Mouse (Mus musculus) kidney, postnatal 4 days (tissue): Measurements from ENCODE around the gene Iqcc.
A peak's percentile ranks its signal among the peaks of the same experiment; 100 is the strongest.

Experiments used
- DNase-seq, 2 experiments: peaks; one replicate each; pipeline ENCODE4 v3.0.0; 2021; ENCODE audit warnings: mixed read lengths in 2 of 2

The Iqcc gene

DNA sequence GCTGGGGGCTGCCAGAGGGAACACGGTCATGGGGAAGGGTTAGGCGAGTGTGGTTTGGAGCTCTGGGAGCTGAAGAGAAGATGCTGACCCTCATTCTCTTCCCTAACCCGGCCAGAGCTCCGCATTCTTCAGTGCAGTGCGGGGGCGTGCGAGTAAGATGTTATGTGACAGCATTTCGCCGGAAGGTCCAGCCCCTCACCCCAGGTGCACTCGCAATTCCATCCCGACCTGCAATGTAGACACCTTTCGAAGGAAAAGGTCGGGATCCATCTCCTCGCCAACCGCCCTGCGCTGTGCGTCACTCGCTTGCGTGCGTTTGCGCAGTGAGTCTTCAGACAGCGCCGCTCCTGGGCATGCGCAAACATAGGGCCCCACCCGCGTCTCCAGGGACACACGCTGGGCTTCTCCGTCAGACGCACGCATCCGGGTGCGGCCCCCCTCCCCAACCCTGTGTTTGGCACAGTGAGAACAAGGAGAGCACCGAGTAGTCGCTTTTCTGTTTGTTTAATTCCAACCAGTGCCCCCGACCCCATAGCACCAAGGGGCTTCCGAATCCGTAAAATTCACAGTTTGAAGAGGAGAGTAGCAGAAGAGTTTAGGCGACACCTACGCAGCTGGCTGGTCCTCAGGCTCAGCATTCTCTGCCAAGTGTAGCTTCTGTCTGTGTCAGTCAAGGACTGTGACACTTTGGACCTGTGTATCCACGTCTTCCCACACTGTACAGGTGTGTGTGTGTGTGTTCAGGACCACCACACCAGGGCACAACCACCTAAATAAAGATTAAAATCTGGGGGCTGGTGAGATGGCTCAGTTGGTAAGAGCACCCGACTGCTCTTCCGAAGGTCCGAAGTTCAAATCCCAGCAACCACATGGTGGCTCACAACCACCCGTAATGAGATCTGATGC lies at the start of gene Iqcc:
Gene Iqcc (minus strand): TSS at position 314 of the 906 bp plus-strand sequence.
- DNase-seq: peak; percentile 97

DNA sequence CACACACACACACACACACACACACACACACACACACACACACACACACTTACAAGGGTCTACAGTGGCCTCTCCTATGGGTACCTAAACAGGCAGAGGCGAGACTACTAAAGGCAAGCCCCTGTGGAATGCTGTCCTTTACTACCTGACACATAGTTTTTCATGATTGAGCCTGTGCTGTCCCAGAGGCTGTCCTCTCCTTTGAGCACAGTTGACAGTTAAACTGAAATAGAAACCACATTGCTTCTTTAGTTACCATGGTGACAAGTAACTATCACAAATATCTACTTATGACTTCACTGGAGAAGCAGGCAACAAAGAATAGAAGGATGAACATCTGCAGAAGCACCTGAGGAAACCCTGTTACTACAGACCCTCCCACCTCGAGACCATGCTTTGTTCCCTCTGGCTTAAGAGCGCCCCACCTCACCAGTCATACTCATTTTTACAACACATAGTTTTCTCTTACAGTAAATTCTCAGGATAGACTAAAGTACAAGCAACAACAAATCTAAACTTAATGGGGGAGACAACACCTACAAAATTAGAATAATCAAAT lies 43.4 kb upstream of the Iqcc start:
- DNase-seq: no peak

DNA sequence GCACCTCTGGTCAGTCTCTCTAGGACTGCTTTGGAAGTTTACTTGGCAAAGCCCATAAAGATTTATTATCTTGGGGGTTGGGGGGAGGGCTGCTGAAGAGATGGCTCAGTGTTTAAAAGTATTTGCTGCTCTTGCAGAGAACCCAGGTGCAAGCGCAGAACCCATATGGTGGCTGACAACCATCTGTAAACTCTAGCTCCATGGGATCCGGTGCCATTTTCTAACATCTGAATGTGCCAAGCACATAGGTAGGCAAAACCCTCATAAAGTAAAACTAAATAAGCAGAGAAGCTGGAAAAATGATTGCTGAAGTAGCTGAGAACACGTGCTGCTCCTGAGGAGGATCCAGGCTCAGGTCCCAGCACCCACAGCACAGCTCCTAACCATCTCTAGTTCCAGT lies 42.7 kb upstream of the Iqcc start:
- DNase-seq: no peak

DNA sequence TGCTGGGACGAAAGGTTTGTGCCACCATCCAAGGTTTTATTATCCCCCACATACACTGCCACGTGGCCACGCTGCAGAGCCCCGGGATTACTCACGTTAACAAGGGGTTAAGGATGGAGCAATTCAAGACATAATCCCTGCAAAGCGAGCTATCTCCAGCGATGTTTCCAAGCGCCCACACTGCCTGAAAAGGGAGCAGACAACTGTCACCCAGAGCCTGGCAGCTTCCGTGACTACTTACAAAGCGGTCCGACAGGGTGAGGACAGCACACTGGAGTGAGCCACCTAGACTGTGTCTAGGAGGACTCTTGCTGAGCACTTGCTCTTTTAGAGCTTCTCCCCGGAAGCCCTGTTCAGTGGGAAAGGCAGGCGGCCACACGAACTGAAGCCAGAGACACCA lies 35.9 kb upstream of the Iqcc start:
- DNase-seq: no peak

DNA sequence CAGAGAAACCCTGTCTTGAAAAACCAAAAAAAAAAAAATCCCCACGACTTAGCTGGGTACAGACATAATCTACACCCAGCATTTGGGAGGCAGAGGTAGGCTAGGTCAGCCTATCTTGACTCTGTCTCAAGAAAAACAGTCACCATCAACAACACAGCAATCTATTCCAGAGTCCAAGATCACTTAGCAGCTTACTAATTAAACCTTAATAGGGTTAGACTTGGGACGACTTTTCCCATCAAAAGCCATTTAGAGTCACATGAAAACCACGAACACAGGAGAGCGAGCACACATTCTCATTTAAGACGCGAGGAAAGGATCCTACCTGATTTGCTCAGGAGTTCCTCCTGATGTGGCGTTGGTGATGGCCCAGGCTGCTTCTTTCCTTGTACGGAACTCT lies 31.5 kb upstream of the Iqcc start:
- no peak for DNase-seq

DNA sequence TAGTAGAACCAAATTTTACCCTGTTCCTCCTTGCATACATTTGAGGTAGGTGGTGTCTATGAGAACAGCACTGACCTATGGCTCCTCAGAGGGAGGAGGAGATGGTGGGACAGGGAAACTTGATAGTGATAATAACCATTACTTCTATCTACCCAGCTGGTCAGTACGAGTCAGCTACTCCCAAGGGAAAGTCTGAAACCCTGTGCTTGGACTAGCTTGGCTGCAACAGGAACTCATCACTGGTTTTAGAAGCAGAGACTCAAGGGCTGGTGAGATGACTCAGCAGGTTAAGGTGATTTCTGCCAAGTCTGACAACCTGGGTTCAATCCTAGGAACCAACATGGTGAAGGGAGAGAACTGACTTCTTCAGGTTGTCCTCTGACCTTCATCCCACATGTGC lies 29.8 kb upstream of the Iqcc start:
- DNase-seq: no peak

DNA sequence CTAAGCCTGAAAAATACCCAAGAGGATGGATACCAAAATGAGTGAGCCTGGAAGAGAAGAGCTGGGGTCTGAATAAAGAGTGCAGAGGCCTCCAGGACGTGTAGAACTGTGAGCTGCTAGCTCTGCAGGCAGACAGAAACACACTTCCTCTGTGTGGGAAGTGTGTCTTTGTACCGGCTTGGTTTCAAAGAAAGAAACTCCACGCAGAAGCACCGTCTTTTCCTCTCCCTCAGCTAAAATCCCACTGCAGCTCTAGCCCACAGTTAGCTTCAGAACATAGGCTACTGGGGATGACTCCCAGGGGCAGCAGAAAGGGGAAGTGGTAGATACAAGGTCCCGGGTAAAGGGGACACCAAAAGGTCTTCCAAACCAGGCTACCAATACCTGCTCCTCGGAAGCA lies 26.3 kb upstream of the Iqcc start:
- DNase-seq: no peak

DNA sequence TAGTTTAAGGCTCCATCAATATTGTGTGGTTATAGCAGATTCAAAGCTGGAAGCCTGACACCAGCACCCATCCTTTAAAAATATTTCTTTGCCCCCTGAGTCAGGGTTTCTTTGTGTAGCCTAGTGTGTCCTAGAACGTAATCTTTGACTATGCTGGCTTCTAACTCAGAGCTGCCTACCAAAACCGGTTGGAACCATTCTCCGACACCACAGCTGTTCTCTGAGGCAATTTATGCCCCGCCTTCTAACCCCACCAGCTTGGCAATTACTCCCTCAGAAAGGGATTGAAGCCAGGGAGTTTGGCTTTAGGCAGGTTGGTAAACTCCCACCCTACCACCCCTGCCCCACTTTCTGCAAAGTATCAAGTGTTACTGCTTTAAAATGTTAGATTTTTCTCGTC lies 22.9 kb upstream of the Iqcc start:
- DNase-seq: peak in 1 of 2 experiments; percentile 22

DNA sequence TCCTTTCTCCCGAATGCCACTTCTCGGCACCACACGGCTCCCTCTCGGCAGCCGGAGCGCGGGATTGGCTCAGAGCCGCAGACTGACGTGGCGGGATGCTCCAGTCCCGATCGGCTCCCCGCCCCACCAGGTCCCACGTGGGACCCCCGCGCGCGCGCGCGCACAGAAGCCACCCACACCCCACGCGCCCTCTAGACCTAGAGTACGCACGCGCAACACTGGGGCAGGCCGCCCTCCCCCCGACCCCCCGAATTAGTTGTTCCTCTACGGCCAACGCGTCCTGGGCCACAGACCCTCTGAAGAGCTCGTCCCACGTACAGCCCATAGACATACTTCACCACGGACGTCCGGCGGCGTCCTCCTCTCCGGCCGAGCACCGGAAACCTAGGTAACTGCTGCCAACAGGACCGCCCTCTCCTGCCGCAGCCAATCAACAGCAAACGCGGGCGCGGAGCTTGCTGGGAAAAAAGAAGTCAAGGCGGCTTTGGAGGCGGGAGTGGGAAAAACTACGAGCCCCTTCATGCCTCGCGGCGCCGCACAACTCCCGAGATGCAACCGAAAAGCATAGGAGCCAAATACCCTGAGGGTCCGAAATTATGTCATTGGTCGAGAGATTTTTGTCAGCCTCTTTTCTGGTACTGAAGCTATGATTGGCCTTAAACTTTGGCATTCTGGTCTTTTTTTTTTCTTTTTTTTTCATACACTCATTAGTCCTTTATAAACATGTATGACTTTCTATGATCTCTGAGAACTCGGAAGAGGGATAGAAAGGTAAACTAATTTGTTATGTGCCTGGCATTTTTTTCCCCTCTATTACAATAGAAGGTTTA lies 22.0 kb upstream of the Iqcc start, which contains the start of gene Txlna:
Gene Txlna (minus strand): TSS at position 428 of the 830 bp plus-strand sequence.
- DNase-seq: peak; percentile 97 to 98

DNA sequence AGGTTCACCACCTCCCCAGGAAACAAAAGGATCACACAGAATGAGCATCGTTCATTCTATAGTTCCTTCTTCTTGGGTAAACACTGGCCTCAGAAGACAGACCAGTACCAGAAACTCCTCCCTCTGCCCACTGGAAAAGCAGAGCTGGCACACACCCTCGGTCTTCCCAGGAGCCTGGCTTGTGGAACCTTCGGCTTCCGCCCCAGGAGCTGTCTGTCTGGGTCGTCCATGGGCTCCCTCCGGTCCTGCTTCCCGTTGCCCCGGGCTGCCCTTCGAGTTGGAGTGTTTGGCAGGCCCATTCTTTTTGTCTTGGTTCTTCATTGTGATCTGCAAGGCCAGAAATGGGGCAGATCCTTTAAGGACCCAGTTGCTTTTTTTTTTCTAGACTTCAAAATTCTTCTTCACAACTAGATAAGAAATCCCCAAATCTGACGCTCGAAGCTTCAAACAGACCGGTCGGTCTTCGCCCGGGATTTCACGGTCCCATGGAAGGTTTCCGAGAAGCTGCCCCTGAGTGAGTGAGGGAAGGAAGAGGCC lies 21.3 kb upstream of the Iqcc start:
- peak; percentile 43 to 69 for DNase-seq

DNA sequence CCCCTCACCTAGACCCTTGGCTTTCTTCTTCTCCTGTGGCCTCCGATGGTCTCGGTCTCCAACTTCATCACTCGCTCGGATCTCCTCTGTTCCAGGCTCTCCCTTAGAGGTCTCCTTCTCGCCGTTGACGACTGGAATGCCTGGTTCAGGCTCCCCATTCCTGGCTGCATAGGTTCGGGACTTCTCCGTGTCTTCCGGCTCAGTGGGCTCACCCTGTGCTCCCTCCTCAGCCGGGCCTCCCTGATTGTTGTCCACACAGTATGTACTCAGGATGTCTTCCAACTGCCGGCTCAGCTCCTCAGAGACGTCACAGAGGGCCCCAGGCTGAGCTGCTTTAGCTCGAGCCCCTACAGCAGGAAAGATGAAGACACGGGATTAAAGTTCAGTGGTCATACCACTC lies 20.3 kb upstream of the Iqcc start:
- no peak for DNase-seq

DNA sequence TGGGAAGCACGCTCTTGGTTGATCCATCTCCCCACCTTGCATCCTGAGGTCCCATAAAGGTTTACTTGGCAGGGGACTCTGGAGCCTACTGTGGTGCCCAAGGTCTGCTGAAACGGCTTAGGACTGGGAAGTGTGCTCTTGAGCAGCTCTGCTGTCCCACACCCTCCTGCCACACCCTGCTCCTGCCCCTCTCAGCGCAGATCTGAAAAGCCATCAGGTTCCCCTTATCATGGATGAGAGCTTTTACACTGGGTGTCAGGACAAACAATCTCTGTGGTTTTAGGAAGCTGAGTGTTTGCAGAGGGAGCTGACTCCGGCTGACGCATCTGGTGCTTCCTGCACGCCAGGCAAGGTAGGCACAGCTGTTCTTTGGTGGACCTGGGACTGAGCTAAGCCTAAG lies 15.0 kb upstream of the Iqcc start:
- no peak for DNase-seq

DNA sequence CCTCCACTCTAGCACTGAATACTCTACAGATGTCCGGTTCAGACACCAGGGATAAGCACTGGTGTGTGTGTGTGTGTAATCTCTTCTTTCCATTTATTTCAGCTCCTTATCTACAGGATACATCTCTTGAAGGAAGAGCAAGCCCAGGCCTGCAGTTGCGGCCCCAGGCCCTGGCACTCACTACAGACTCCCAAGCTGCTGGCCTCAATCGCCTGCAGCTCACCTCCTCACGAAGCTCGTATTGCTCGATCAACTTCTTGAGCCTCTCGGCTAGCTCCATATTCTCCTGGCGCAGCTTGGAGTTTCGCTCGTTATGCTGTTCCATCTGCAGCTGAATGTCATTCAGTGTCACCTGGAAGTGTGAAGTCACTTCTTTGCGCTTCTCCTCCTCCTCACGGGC lies 13.0 kb upstream of the Iqcc start:
- DNase-seq: no peak

DNA sequence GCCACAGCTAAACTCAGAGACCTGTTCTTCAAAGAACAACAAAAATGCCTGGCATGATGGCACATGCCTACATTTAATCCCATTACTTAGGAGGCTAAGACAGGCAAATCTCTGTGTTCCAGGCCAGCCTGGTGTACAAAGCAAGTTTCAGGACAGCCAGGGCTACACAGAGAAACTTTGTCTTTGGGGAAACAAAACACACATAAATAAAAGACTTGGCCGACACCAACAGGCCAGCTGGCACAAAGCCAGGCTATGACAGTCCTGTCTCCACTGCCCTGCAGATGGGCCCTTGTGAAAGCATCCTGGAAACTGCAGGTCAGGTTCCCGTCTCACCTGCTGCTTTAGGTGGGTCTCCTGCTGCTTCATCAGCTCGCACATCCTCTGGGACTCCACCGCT lies 12.0 kb upstream of the Iqcc start:
- peak; percentile 51 to 59 for DNase-seq

DNA sequence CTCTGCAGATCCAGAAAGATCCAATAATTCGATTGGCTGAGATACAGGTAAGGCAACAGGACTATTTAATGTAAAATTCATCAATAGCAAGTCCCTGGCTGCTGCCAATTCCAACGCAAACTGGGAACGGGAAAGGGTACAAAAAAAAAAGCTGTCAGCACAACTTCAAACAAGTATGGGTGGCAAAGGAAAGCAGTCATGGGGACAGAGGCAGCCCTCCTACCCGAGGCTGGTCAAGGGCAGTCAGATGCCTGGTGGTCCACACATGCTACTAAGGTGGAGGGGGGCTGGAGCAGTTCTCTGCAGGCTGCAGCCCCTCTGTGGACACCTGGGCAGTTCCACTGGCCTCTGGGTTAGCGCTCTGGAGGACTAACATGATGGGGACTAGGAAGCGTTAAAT lies 7.1 kb upstream of the Iqcc start:
- no peak for DNase-seq

DNA sequence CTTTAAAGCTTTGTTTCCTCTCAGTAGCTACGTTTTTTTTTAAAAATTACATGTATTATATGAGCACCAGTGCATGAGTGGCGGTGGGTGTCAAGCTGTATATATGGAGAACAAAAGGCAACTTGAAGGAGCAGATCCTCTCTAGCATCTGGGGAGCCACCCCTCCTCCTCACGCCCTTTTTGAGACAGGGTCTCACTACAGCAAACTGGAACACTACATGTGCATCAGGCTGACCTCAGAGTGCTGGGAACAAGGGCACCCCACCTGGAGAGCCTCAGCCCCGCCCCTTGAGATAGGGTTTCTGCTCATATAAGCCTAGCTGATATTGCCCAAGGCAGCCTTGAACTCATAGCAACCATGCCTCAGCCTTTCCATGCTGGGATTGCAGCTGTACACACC lies 6.6 kb upstream of the Iqcc start:
- DNase-seq: no peak

DNA sequence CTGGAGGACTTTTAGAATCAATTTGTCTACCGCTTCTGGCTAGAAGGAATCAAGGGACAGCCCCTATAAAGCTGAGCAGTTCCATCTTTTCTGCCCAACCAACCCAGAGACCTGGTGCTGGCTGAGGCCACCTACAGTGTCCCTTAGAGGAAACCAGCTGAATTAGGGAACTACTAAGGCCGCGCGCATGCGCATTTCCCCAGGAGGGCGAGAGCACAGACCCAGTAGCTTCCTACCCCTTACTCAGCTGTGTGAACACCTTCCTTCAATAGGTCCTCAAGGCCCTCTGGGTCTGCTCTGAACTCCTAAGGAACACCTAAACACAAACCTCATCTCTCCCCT lies 6.1 kb upstream of the Iqcc start:
- DNase-seq: peak; percentile 73 to 76

DNA sequence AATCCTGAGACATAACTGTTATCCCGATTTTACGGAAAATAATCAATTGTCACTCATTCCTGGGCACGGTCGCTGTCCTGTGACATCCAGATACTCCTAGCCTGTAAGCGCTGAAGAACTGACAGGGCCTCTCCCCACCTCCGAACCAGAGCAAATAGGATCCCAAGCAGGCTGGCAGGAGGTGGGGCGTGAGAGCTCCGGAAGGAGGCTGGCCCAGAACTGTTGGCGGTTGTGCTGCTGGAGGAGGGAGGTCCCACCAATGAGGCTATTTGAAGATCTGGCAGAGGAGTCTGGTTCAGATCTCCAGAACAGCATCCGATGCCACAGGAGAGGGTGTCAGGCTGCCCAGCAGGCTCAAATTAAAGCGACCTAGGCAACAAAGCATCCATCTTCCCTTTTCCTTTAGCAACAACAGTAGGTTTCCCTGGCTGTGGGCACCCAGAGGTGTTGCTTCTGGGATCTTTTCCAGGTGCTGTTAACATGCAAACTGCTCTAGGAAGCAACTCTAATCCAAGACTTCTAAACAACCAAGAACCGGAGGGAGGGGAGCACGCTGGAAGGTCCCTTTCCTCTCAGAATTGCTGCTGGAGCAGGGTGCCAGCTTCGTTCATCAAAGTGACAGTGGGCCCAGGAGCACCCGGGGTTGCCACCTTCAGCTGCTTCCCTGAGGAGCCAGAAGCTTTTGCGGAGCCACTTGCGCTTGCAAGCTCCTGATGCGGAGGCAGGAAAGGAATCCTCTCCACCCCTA lies 5.6 kb upstream of the Iqcc start:
- DNase-seq: peak; percentile 80 to 90

DNA sequence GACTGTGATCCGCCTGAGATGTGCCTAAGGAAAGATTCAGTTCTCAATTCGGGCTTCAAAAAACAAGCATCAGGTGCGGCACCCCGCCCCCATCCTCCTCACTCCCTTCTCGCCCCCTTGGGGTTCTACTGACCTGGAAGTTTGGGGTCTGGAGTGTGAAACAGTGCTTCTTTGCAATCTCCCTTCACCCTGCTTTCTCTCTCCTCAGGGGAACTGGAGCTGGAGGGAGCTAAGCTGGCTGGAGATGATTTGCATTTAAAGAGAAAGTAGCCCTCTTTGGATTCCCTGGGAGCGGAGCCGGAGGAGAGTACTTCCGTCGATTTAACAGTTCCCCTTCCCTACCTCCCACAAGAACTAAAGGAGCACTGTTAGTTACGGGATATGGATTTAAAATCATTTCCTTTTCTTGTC lies 4.8 kb upstream of the Iqcc start, which contains the start of gene Ccdc28b:
Gene Ccdc28b (minus strand): TSS at position 267 of the 411 bp plus-strand sequence.
- peak; percentile 55 to 69 for DNase-seq

DNA sequence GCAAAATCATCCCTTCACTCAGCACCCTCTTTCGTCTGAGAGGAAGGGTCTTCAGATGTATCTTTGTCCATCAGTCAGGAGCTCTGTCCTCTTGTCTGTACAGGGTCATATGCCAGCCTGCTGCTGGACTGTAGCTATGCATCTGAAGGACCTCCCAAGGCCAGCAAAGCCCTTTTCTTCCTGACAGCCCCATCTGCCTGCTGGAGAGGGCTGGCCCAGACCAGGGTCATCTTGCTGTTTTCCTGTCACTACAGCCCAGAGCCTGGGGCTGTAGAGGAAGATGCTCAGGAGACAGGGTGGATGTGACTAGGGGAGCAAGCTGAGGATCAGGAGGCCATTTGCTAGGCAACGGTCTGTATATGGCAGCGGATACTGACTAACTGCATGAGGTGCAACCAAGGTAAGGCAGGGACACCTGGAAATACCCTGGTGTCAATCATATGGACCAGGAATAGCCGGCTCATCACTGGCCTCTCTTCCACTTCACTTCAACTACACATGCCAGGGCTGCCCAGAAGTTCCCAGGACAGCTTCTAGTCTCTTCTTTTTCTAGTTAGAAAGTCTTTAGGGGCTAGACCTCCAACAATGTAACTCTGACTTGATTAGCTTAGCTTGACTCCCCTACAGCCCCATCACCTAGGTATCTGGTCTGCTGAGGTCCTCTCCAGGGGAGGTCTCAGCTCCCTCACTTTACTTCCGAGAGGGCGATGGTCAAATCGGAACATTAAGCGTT lies 4.1 kb upstream of the Iqcc start:
- no peak for DNase-seq

DNA sequence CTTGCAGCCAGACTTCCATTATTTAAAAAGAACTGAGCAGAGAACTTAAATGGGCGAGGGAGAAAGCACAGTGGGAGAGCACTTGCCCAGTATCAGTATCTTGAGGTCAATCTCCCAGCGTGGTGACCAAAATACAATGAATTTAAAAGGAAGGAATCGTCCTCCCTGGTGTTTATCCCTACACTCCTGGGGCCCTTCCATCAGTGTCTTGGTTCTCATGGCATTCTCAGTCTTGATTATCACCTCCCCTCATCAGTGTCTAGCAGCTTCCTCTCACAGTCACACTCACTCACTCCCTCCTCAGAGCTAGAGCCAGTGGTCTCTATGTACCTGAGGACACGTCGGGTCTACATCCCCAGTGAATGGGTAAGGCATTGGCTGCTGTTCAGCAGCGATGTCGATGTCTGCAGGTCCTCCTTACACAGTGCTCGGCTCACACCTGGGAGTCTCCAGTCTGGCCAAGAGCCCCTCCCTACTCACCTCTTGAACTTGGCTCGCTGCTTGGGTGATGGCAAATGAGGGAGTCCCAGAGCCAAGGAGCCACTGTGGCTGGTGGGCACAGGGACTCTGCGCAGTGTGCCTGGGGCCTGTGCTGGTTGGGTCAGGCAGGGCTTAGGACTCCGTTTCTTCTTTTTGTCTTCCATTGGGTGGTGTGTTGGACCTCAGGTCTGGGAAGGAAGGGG lies 3.4 kb upstream of the Iqcc start:
- no peak for DNase-seq
